ENCODE assay signal across 17 mouse cellular contexts in genomic region chr1:20997328-20997689, GRCm38 (mm10). TPM values are rescaled to one million over a fixed set of nuclear protein-coding genes. Genes with fewer than 3 reads are reported as not detected.
DNase-seq lines count a peak whose midpoint lies in the region; ATAC-seq and TF ChIP-seq lines count a peak whose summit lies in the region.
"Had no signal": no experiment of that assay in that cellular context is flagged by ENCODE, and none has a peak within 500 bp of the region (broad histone marks: within the 10 kb centered on the region; RNA-seq: fewer than 3 reads in every experiment).

No protein-coding gene starts in this region.

- intact Hi-C loops in gastrocnemius, adult 2 months (cut with DNase I) = no loop called here

- H3K27ac ChIP-seq in gastrocnemius, adult 2 months = peak overlapping the region; percentile 62
- H3K27ac ChIP-seq in limb, embryonic 15.5 days = no peak overlapping the region
- H3K27ac ChIP-seq in limb, embryonic 10.5 days = no peak overlapping the region
- H3K27ac ChIP-seq in forebrain, postnatal 0 days (ENCODE audit: low read depth, low read length) = no peak overlapping the region
- H3K27ac ChIP-seq in kidney, adult 2 months (ENCODE audit: insufficient read depth, low read depth, low read length) = no peak overlapping the region
- H3K27ac ChIP-seq: forebrain, embryonic 15.5 days; hindbrain, embryonic 15.5 days; macrophage; stomach, embryonic 15.5 days had no signal

- DNase-seq in gastrocnemius, adult 2 months = no peak
- DNase-seq in gastrocnemius, postnatal 10 days = no peak
- no peak for DNase-seq in limb, embryonic 10.5 days (ENCODE audit: low spot score)
- DNase-seq in thymus, postnatal 4 days = peak; percentile 6
- DNase-seq in thymus, postnatal 10 days (ENCODE audit: low spot score in 2 of 2) = no peak
- DNase-seq in forebrain, postnatal 0 days = no peak
- DNase-seq in kidney, adult 2 months = no peak
- DNase-seq: adrenal gland, adult 8-10 months; cerebellum, postnatal 10 days; kidney, postnatal 25 days; right cerebral cortex, postnatal 4 days had no signal

- no peaks in the 10 kb centered on the region for H3K27me3 ChIP-seq in limb, embryonic 15.5 days
- H3K27me3 ChIP-seq in limb, embryonic 10.5 days (ENCODE audit: low read depth, poor library complexity, severe bottlenecking) = no peaks in the 10 kb centered on the region
- H3K27me3 ChIP-seq in forebrain, postnatal 0 days (ENCODE audit: insufficient read depth, low read length) = no peaks in the 10 kb centered on the region
- H3K27me3 ChIP-seq in kidney, adult 2 months (replicated peaks; ENCODE audit: control insufficient read depth, insufficient read depth, low read length) = no peaks in the 10 kb centered on the region
- H3K27me3 ChIP-seq: embryonic facial prominence, embryonic 13.5 days; forebrain, embryonic 15.5 days; hindbrain, embryonic 15.5 days; stomach, embryonic 15.5 days had no signal

- no peak overlapping the region for H3K4me3 ChIP-seq in gastrocnemius, adult 2 months
- no peak overlapping the region for H3K4me3 ChIP-seq in limb, embryonic 15.5 days
- no peak overlapping the region for H3K4me3 ChIP-seq in limb, embryonic 10.5 days
- H3K4me3 ChIP-seq in forebrain, postnatal 0 days (ENCODE audit: low read depth, low read length) = no peak overlapping the region
- no peak overlapping the region for H3K4me3 ChIP-seq in kidney, adult 2 months (ENCODE audit: insufficient read depth, low read depth, low read length)
- H3K4me3 ChIP-seq: embryonic facial prominence, embryonic 13.5 days; forebrain, embryonic 15.5 days; hindbrain, embryonic 15.5 days; stomach, embryonic 15.5 days had no signal

- TF ChIP-seq POLR2A in kidney, adult 2 months (IDR thresholded peaks at IDR 0.05; ENCODE audit: low read depth, low read length) = no peak

- H3K4me2 ChIP-seq in limb, embryonic 15.5 days = no peak overlapping the region
- H3K4me2 ChIP-seq in forebrain, postnatal 0 days (ENCODE audit: low read depth) = no peak overlapping the region
- H3K4me2 ChIP-seq: embryonic facial prominence, embryonic 13.5 days; forebrain, embryonic 15.5 days; hindbrain, embryonic 15.5 days; stomach, embryonic 15.5 days had no signal

- 0 out of 2 replicates have a peak, but pooled peaks have one; percentile 1 for ATAC-seq in limb, embryonic 15.5 days (ENCODE audit: insufficient number of reproducible peaks, low FRiP score, low TSS enrichment, low read depth)
- no peak for ATAC-seq in forebrain, postnatal 0 days
- ATAC-seq: forebrain, embryonic 15.5 days had no signal

- no peaks in the 10 kb centered on the region for H3K9me3 ChIP-seq in limb, embryonic 15.5 days
- no peaks in the 10 kb centered on the region for H3K9me3 ChIP-seq in limb, embryonic 10.5 days (replicated peaks)
- no peaks in the 10 kb centered on the region for H3K9me3 ChIP-seq in forebrain, postnatal 0 days (ENCODE audit: low read length)
- H3K9me3 ChIP-seq: embryonic facial prominence, embryonic 13.5 days; forebrain, embryonic 15.5 days; hindbrain, embryonic 15.5 days; stomach, embryonic 15.5 days had no signal

- peaks cover 29% of the 10 kb centered on the region for H3K36me3 ChIP-seq in limb, embryonic 15.5 days
- peaks cover 34% of the 10 kb centered on the region for H3K36me3 ChIP-seq in limb, embryonic 10.5 days
- H3K36me3 ChIP-seq in forebrain, postnatal 0 days (ENCODE audit: insufficient read depth) = no peaks in the 10 kb centered on the region
- H3K36me3 ChIP-seq in kidney, adult 2 months (ENCODE audit: control insufficient read depth, insufficient read depth, low read length) = no peaks in the 10 kb centered on the region
- H3K36me3 ChIP-seq: forebrain, embryonic 15.5 days; hindbrain, embryonic 15.5 days had no signal

- 79% methylated on average over 2 of the region's 2 CpGs for WGBS in limb, embryonic 15.5 days
- 81% methylated on average over 2 of the region's 2 CpGs for WGBS in limb, embryonic 10.5 days
- 67% methylated on average over 2 of the region's 2 CpGs for WGBS in forebrain, postnatal 0 days
- 74% methylated on average over 2 of the region's 2 CpGs for WGBS in kidney, adult 2 months

- TF ChIP-seq CTCF in gastrocnemius, adult 2 months (IDR thresholded peaks at IDR 0.05) = no peak
- no peak for TF ChIP-seq CTCF in forebrain, postnatal 0 days (IDR thresholded peaks at IDR 0.05; ENCODE audit: low read depth)
- TF ChIP-seq CTCF in kidney, adult 2 months (conservative IDR thresholded peaks at IDR 0.05; ENCODE audit: insufficient read depth, insufficient read length, low read depth, low read length) = no peak

- H3K9ac ChIP-seq in limb, embryonic 15.5 days = no peak overlapping the region
- H3K9ac ChIP-seq in forebrain, postnatal 0 days = no peak overlapping the region
- H3K9ac ChIP-seq: embryonic facial prominence, embryonic 13.5 days; forebrain, embryonic 15.5 days; hindbrain, embryonic 15.5 days; stomach, embryonic 15.5 days had no signal

- H3K4me1 ChIP-seq in limb, embryonic 15.5 days = peaks cover 4% of the 10 kb centered on the region
- H3K4me1 ChIP-seq in limb, embryonic 10.5 days = no peaks in the 10 kb centered on the region
- no peaks in the 10 kb centered on the region for H3K4me1 ChIP-seq in forebrain, postnatal 0 days (ENCODE audit: insufficient read depth)
- H3K4me1 ChIP-seq in kidney, adult 2 months (ENCODE audit: control insufficient read depth, insufficient read depth, low read length) = no peaks in the 10 kb centered on the region
- H3K4me1 ChIP-seq: hindbrain, embryonic 15.5 days; stomach, embryonic 15.5 days had no signal

RNA-seq across cellular contexts. Expression of gene Efhc1, which starts 45.9 kb away (rescaled TPM):
- under 1 TPM; 0.18 to 0.50 TPM for total RNA-seq in gastrocnemius, adult 2 months (2021)
- 1 to 10 TPM in 1 of 2 experiments, under 1 TPM in 1; 0.96 to 1.5 TPM for total RNA-seq in gastrocnemius, postnatal 10 days (2021)
- 2.9 and 3.4 TPM in 2 replicates for polyA plus RNA-seq in limb, embryonic 15.5 days (2015; fragmentation: Nextera tagmentation; extraction: Ambion mirVana)
- polyA plus RNA-seq in limb, embryonic 10.5 days (2016; fragmentation: Nextera tagmentation; extraction: Ambion mirVana) = 1.5 and 1.7 TPM in 2 replicates
- 3.0 and 7.6 TPM in 2 replicates for total RNA-seq in forebrain, postnatal 0 days (2014; rRNA removed)
- 2.2 and 3.1 TPM in 2 replicates for polyA plus RNA-seq in forebrain, postnatal 0 days (2015; fragmentation: Nextera tagmentation; extraction: Ambion mirVana)
- 0.48 and 0.52 TPM in 2 replicates for polyA plus RNA-seq in kidney, adult 2 months (2012; rRNA removed)
